Mouse (Mus musculus): ENCODE results near the gene Gm20388. TPM values are rescaled to one million over a fixed set of nuclear protein-coding genes. Genes with fewer than 3 reads are reported as not detected.
"Not testable (repeated sequence)": the region's sequence is repeated elsewhere in the genome, so short reads cannot be mapped to it uniquely, and the experiment has no call there.

Gm20388 gene
- polyA plus RNA-seq, 1 experiment, result 28.1 TPM

DNA sequence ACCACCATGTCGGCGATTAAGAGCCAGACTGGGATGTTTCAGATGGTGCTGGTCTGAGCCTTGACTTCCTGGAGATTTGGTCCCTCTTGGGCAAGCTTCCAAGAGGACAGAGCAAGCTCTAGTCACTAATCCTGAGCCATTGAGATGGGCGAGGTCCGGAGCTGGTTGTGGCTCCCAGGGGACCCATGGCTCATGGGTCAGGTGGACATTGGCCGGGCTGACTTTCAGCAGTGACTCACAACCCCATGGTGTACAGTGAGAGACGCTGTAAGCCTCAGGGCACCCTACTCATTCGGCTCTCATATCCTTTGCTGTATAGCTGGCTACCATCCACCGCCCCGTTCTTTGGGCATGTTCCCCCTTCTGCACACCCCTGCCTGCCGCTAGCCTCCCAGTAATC lies 1223.5 kb downstream of the Gm20388 start:
- no peaks in the 10 kb centered on the region for H3K36me3 ChIP-seq (ENCODE audit: control insufficient read depth, insufficient read depth, low read length, poor library complexity, severe bottlenecking)
- H3K9me3 ChIP-seq (replicated peaks; ENCODE audit: control insufficient read depth, insufficient read depth, low read length, poor library complexity, severe bottlenecking), result peaks cover 15% of the 10 kb centered on the region
- H3K4me3 ChIP-seq (ENCODE audit: low read depth, low read length), result no peak overlapping the region
- TF ChIP-seq EP300 (IDR thresholded peaks at IDR 0.05; ENCODE audit: insufficient read depth, low read depth, low read length) (no peak), CTCF (IDR thresholded peaks at IDR 0.05; ENCODE audit: low read depth, low read length) (no peak), POLR2A (IDR thresholded peaks at IDR 0.05; ENCODE audit: insufficient read depth, low read length) (no peak)
- peaks cover under 1% of the 10 kb centered on the region; the same call in 1 of the 2 replicates for H3K27me3 ChIP-seq (ENCODE audit: control insufficient read depth, insufficient read depth, low read length, poor library complexity, severe bottlenecking)
- no peak overlapping the region for H3K27ac ChIP-seq (ENCODE audit: insufficient read depth, low read length)
- H3K9ac ChIP-seq (ENCODE audit: low read depth, poor library complexity, severe bottlenecking), result no peak overlapping the region
- H3K4me1 ChIP-seq (ENCODE audit: control insufficient read depth, insufficient read depth, low read length), result no peaks in the 10 kb centered on the region

DNA sequence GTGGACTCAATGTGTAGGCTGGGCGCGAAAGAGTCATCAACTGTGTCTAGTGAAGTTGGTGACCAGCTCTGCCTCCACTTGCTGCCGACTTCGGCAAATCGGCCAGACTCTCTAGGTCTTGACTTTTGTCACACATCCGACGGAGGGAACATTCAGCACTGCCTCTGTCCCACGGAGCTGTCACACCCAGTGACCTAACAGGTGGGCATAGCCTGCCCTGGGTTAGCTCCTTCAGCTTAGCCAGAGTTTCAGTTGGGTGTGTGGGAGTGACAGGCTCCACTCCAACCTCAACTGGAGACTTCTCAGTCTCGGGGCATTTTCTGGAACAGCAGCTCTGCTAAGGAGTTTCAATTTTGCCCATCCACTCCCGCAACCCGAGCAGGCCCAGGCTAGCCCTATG lies 1223.9 kb downstream of the Gm20388 start:
- Histone ChIP-seq H3K4me3 (ENCODE audit: low read depth, low read length) (no peak overlapping the region), H3K27me3 (ENCODE audit: control insufficient read depth, insufficient read depth, low read length, poor library complexity, severe bottlenecking) (no peaks in the 10 kb centered on the region; the same call in 1 of the 2 replicates), H3K36me3 (ENCODE audit: control insufficient read depth, insufficient read depth, low read length, poor library complexity, severe bottlenecking) (no peaks in the 10 kb centered on the region), H3K4me1 (ENCODE audit: control insufficient read depth, insufficient read depth, low read length) (no peaks in the 10 kb centered on the region), H3K9me3 (replicated peaks; ENCODE audit: control insufficient read depth, insufficient read depth, low read length, poor library complexity, severe bottlenecking) (peaks cover 15% of the 10 kb centered on the region), H3K27ac (ENCODE audit: insufficient read depth, low read length) (no peak overlapping the region), H3K9ac (ENCODE audit: low read depth, poor library complexity, severe bottlenecking) (no peak overlapping the region)
- TF ChIP-seq EP300 (IDR thresholded peaks at IDR 0.05; ENCODE audit: insufficient read depth, low read depth, low read length) (no peak), POLR2A (IDR thresholded peaks at IDR 0.05; ENCODE audit: insufficient read depth, low read length) (no peak), CTCF (IDR thresholded peaks at IDR 0.05; ENCODE audit: low read depth, low read length) (no peak)

DNA sequence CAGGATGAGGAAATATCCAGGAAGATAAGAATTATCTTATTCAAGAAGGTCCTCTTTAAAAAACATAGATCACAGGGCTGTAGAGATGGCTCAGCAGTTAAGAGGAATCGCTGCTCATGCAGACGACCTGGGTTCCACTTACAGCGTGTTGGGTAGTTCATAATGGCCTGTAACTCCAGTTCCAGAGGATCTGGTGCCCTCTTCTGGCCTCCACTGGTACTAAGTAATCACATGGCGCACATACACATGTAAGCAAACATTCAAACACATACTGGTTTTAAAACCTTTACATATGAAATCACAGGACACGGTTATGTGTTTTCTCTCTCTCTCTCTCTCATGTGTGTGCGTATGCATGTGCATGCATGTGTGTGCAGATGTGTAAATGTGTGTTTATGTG lies 1226.2 kb downstream of the Gm20388 start:
- no peaks in the 10 kb centered on the region for H3K27me3 ChIP-seq (ENCODE audit: control insufficient read depth, insufficient read depth, low read length, poor library complexity, severe bottlenecking)

DNA sequence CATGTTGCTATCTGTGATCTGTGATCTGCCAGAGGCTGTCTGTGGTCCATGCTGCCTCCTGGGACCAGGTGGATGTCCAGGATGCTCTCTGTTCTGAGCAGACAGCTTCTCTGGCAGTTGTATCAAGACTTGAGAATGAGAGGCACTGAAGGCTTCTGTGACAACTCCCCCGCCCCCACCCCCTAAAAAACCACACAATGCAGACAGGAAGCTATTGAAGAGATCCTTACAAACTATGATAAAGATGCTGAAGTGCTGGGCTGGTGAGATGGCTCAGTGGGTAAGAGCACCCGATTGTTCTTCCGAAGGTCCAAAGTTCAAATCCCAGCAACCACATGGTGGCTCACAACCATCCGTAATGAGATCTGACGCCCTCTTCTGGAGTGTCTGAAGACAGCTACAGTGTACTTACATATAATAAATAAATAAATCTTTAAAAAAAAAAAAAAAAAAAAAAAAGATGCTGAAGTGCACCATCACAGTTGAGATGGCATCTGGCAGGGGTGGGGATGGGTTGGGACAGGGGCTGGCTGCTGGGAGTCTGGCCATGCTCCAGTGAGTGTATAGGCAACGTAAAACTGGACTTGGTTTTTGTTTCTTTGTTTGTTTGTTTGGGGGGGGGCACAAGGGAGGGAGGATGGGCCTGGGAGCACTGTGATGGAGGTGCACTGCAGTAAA lies 1235.0 kb downstream of the Gm20388 start:
- H3K4me3 ChIP-seq (ENCODE audit: low read depth, low read length); H3K9me3 ChIP-seq (replicated peaks; ENCODE audit: control insufficient read depth, insufficient read depth, low read length, poor library complexity, severe bottlenecking); H3K9ac ChIP-seq (ENCODE audit: low read depth, poor library complexity, severe bottlenecking); H3K27me3 ChIP-seq (ENCODE audit: control insufficient read depth, insufficient read depth, low read length, poor library complexity, severe bottlenecking); H3K4me1 ChIP-seq (ENCODE audit: control insufficient read depth, insufficient read depth, low read length); H3K36me3 ChIP-seq (ENCODE audit: control insufficient read depth, insufficient read depth, low read length, poor library complexity, severe bottlenecking); H3K27ac ChIP-seq (ENCODE audit: insufficient read depth, low read length): not testable (repeated sequence)

More for the DNA sequence above, 1226.2 kb downstream of the Gm20388 start:
- Histone ChIP-seq H3K9me3 (replicated peaks; ENCODE audit: control insufficient read depth, insufficient read depth, low read length, poor library complexity, severe bottlenecking) (peaks cover 15% of the 10 kb centered on the region), H3K4me1 (ENCODE audit: control insufficient read depth, insufficient read depth, low read length) (no peaks in the 10 kb centered on the region), H3K36me3 (ENCODE audit: control insufficient read depth, insufficient read depth, low read length, poor library complexity, severe bottlenecking) (no peaks in the 10 kb centered on the region), H3K27ac (ENCODE audit: insufficient read depth, low read length) (no peak overlapping the region), H3K9ac (ENCODE audit: low read depth, poor library complexity, severe bottlenecking) (no peak overlapping the region), H3K4me3 (ENCODE audit: low read depth, low read length) (no peak overlapping the region)
- no peak for TF ChIP-seq EP300 (IDR thresholded peaks at IDR 0.05; ENCODE audit: insufficient read depth, low read depth, low read length)
- TF ChIP-seq POLR2A (IDR thresholded peaks at IDR 0.05; ENCODE audit: insufficient read depth, low read length), result no peak
- TF ChIP-seq CTCF (IDR thresholded peaks at IDR 0.05; ENCODE audit: low read depth, low read length), result no peak

GRCm38 (mm10) chr8:121148573-121149083 lies 1238.0 kb downstream of the Gm20388 start:
- H3K9ac ChIP-seq (ENCODE audit: low read depth, poor library complexity, severe bottlenecking), result no peak overlapping the region
- no peaks in the 10 kb centered on the region for H3K36me3 ChIP-seq (ENCODE audit: control insufficient read depth, insufficient read depth, low read length, poor library complexity, severe bottlenecking)
- no peaks in the 10 kb centered on the region for H3K27me3 ChIP-seq (ENCODE audit: control insufficient read depth, insufficient read depth, low read length, poor library complexity, severe bottlenecking)
- H3K9me3 ChIP-seq (replicated peaks; ENCODE audit: control insufficient read depth, insufficient read depth, low read length, poor library complexity, severe bottlenecking), result no peaks in the 10 kb centered on the region
- H3K4me3 ChIP-seq (ENCODE audit: low read depth, low read length), result no peak overlapping the region
- TF ChIP-seq EP300 (IDR thresholded peaks at IDR 0.05; ENCODE audit: insufficient read depth, low read depth, low read length) (no peak), CTCF (IDR thresholded peaks at IDR 0.05; ENCODE audit: low read depth, low read length) (no peak), POLR2A (IDR thresholded peaks at IDR 0.05; ENCODE audit: insufficient read depth, low read length) (no peak)
- H3K27ac ChIP-seq (ENCODE audit: insufficient read depth, low read length), result no peak overlapping the region
- H3K4me1 ChIP-seq (ENCODE audit: control insufficient read depth, insufficient read depth, low read length), result no peaks in the 10 kb centered on the region

GRCm38 (mm10) chr8:121152394-121152793 lies 1241.8 kb downstream of the Gm20388 start:
- Histone ChIP-seq H3K27ac (ENCODE audit: insufficient read depth, low read length) (no peak overlapping the region), H3K27me3 (ENCODE audit: control insufficient read depth, insufficient read depth, low read length, poor library complexity, severe bottlenecking) (no peaks in the 10 kb centered on the region), H3K36me3 (ENCODE audit: control insufficient read depth, insufficient read depth, low read length, poor library complexity, severe bottlenecking) (no peaks in the 10 kb centered on the region), H3K9me3 (replicated peaks; ENCODE audit: control insufficient read depth, insufficient read depth, low read length, poor library complexity, severe bottlenecking) (no peaks in the 10 kb centered on the region), H3K9ac (ENCODE audit: low read depth, poor library complexity, severe bottlenecking) (no peak overlapping the region), H3K4me1 (ENCODE audit: control insufficient read depth, insufficient read depth, low read length) (no peaks in the 10 kb centered on the region), H3K4me3 (ENCODE audit: low read depth, low read length) (no peak overlapping the region)
- TF ChIP-seq EP300 (IDR thresholded peaks at IDR 0.05; ENCODE audit: insufficient read depth, low read depth, low read length) (no peak), CTCF (IDR thresholded peaks at IDR 0.05; ENCODE audit: low read depth, low read length) (no peak), POLR2A (IDR thresholded peaks at IDR 0.05; ENCODE audit: insufficient read depth, low read length) (no peak)

Data from ES-Bruce4 (cell line).